Mouse (Mus musculus): Measurements from ENCODE around the gene Phf24. TPM values are rescaled to one million over a fixed set of nuclear protein-coding genes. Genes with fewer than 3 reads are reported as not detected.

The Phf24 gene
- total RNA-seq, 2 experiments from 2014 or later = 0.26 to 0.66 TPM

Other genes starting within 250 kb of the Phf24 start
- gene 4930578G10Rik, start 181.1 kb upstream of the Phf24 start, total RNA-seq (2021) = not detected
- gene Ccl19, start 160.1 kb upstream of the Phf24 start, total RNA-seq (2021) = not detected
- gene Ccl21a, start 142.7 kb upstream of the Phf24 start, total RNA-seq (2021) = 10 to 100 TPM in 1 of 2 experiments, 1 to 10 TPM in 1; 9.4 to 13.4 TPM
- not detected for gene Fam205a1, start 62.8 kb upstream of the Phf24 start, total RNA-seq (2021)
- gene Gm12394, start 59.9 kb upstream of the Phf24 start, total RNA-seq (2021) = under 1 TPM in 1 of 2 experiments, not detected in 1; 0.07 TPM
- gene Fam205c, start 42.4 kb upstream of the Phf24 start, total RNA-seq (2021) = 1 to 10 TPM; 1.1 to 1.2 TPM
- gene Dnajb5, start 33.2 kb downstream of the Phf24 start, total RNA-seq (2021) = 100 to 1,000 TPM; 198 to 225 TPM
- gene 1700022I11Rik, start 52.9 kb downstream of the Phf24 start, total RNA-seq (2021) = not detected
- gene Vcp, start 83.8 kb downstream of the Phf24 start, total RNA-seq (2021) = 100 to 1,000 TPM; 248 to 282 TPM
- gene Fancg, start 93.8 kb downstream of the Phf24 start, total RNA-seq (2021) = 1 to 10 TPM; 1.4 to 1.8 TPM
- gene Pigo, start 109.2 kb downstream of the Phf24 start, total RNA-seq (2021) = 1 to 10 TPM; 6.2 to 7.7 TPM
- 100 to 1,000 TPM in 1 of 2 experiments, 10 to 100 TPM in 1; 88.9 to 105 TPM for gene Stoml2, start 115.0 kb downstream of the Phf24 start, total RNA-seq (2021)
- 10 to 100 TPM; 27.6 to 28.1 TPM for gene Fam214b, start 129.6 kb downstream of the Phf24 start, total RNA-seq (2021)
- gene Unc13b, start 142.3 kb downstream of the Phf24 start, total RNA-seq (2021) = 1 to 10 TPM; 1.2 to 1.9 TPM